Mouse (Mus musculus): ENCODE results near the gene Rtl8c. TPM values are rescaled to one million over a fixed set of nuclear protein-coding genes. Genes with fewer than 3 reads are reported as not detected.
"Not testable (repeated sequence)": the region's sequence is repeated elsewhere in the genome, so short reads cannot be mapped to it uniquely, and the experiment has no call there.

The Rtl8c gene
- polyA plus RNA-seq, 1 experiment: not detected

DNA sequence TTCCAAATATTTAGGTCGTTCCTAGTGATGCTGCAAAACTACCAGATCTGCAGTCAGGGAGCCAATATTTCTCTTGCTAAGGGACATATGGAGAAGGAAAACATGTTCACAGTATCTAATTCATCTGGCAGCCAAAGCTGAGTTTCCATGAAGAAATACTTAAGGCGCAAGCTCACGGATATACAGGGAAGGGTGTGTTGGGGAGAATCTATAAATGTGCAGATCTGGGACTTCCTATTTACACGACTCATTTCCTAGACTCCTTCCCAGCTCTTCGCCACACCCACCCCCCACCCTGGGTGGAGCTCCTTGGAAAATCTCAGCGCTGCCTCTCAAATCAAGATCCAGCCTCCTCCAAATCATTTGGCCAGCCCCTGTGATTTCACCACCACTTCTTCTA is 38.1 kb downstream of the Rtl8c start:
- no peak overlapping the region for H3K4me3 ChIP-seq (ENCODE audit: insufficient read depth, low read depth, low read length)
- WGBS: 72% methylated on average over 6 of the region's 6 CpGs
- TF ChIP-seq CTCF (IDR thresholded peaks at IDR 0.05; ENCODE audit: insufficient read depth, low read depth, low read length): no peak
- no peak for TF ChIP-seq POLR2A (IDR thresholded peaks at IDR 0.05; ENCODE audit: insufficient read depth, low read depth, low read length)
- no peak overlapping the region for H3K27ac ChIP-seq (ENCODE audit: insufficient read depth, low read depth, low read length)
- no peaks in the 10 kb centered on the region for H3K4me1 ChIP-seq (ENCODE audit: control insufficient read depth, insufficient read depth, low read length)

DNA sequence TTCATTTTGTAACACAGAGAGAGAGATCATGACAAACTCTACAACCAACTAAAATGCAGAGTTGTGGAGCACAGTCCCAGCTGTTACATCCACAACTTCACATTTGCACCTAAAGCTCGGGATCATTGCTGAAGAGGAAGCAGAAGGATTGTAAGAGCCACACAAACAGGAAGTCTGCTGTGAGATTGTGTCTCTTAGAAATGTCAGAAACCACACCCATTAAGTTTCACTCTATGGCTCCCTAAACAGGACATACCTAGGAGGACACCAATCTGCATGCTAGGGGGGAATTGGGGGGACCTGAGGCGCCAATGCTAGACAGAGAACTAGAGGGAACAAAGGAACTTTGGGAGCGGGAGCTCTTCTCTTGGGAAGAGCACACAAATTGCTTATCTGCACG is 45.1 kb downstream of the Rtl8c start:
- WGBS: 64% methylated on average over 4 of the region's 4 CpGs
- not testable (repeated sequence) for H3K4me1 ChIP-seq (ENCODE audit: control insufficient read depth, insufficient read depth, low read length); H3K4me3 ChIP-seq (ENCODE audit: insufficient read depth, low read depth, low read length); H3K27ac ChIP-seq (ENCODE audit: insufficient read depth, low read depth, low read length)

Other genes starting within 250 kb of the Rtl8c start
- gene Mospd1, start 237.5 kb upstream of the Rtl8c start, polyA plus RNA-seq (2012; ENCODE audit: insufficient read depth, insufficient read length, low replicate concordance, missing spikeins): not detected in 2 replicates
- not detected in 2 replicates for gene Etd, start 173.1 kb upstream of the Rtl8c start, polyA plus RNA-seq (2012; ENCODE audit: insufficient read depth, insufficient read length, low replicate concordance, missing spikeins)
- not detected in 2 replicates for gene Gm14597, start 947 bp downstream of the Rtl8c start, polyA plus RNA-seq (2012; ENCODE audit: insufficient read depth, insufficient read length, low replicate concordance, missing spikeins)
- gene Rtl8a, start 35.6 kb downstream of the Rtl8c start, polyA plus RNA-seq (2012; ENCODE audit: insufficient read depth, insufficient read length, low replicate concordance, missing spikeins): not detected in 2 replicates
- not detected in 2 replicates for gene Rtl8b, start 62.4 kb downstream of the Rtl8c start, polyA plus RNA-seq (2012; ENCODE audit: insufficient read depth, insufficient read length, low replicate concordance, missing spikeins)
- not detected in 2 replicates for gene 4930502E18Rik, start 116.8 kb downstream of the Rtl8c start, polyA plus RNA-seq (2012; ENCODE audit: insufficient read depth, insufficient read length, low replicate concordance, missing spikeins)
- gene 1700013H16Rik, start 149.8 kb downstream of the Rtl8c start, polyA plus RNA-seq (2012; ENCODE audit: insufficient read depth, insufficient read length, low replicate concordance, missing spikeins): not detected in 2 replicates
- gene Zfp36l3, start 168.4 kb downstream of the Rtl8c start, polyA plus RNA-seq (2012; ENCODE audit: insufficient read depth, insufficient read length, low replicate concordance, missing spikeins): not detected in 2 replicates
- gene Xlr, start 189.7 kb downstream of the Rtl8c start, polyA plus RNA-seq (2012; ENCODE audit: insufficient read depth, insufficient read length, low replicate concordance, missing spikeins): not detected in 2 replicates